Mouse (Mus musculus) left cerebral cortex, adult 11 months (tissue): ENCODE results near the gene Glipr2.

Experiments
- DNase-seq: peaks from one replicate; pipeline ENCODE4 v3.0.0; 2022; ENCODE audit warnings: low spot score

Gene Glipr2

DNA sequence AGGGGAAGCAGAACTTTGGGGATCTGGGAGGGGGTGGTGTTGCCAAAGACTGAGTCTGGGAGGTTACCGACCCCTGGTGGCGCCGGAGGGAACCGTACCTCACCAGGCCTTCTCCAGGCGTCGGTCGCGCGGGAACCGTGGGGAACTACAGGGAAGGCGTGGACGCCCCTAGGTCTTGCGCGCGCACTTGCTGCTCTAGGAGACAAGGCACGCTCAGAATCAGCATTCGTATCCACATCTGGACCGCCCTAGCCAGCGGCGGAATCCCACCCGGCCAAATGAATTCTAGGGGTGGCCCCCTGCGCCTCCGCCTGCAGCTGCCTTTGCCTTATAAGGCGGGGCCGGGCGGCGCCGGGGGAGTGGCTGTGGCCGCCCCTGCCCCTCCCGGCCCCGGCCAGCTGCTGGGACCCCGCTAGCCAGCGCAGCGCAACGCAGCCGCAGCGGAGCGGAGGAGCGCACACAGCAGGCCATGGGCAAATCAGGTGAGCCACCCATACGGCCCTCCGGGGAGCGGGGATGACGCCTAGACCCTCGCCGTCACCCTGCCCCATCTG lies at the start of gene Glipr2:
Gene Glipr2 (plus strand): TSS at position 110 of the 554 bp plus-strand sequence.
- DNase-seq = no peak

DNA sequence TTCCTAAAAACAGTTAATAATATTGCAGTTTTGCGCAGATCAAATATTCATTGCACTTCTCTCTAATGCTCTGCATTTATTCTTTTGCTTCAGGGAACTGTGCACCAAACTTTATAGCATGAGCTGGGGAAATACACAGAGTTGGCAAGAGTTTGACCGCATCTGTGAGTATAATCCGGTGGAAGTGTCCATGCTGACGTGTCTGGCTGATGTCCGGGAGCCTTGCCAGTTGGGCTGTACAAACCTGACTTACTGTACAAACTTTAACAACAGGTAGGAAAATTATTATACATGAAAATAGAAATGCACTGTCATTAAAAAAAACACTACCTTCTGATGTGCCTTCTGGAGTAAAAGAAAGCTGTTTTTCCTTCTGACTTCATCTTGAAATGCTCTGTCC lies 39.0 kb upstream of the Glipr2 start:
- DNase-seq = no peak

DNA sequence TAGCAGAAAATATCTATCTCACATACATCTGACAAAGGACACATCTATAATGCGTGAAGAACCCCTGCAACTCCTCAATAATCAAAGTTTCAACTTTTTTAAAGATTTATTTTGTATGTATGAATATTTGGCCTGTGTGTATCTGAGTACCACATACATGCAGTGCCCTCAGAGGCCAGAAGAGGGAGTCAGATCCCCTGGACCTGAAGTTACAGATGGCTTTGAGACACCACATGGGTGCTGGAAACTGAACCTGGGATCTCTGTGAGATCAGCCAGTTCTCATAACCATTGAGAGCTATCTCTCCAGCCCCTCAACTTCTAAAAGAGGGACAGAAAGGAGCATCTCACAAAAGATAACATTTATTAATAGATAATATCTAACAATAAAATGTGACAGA lies 36.6 kb upstream of the Glipr2 start:
- DNase-seq = no peak

DNA sequence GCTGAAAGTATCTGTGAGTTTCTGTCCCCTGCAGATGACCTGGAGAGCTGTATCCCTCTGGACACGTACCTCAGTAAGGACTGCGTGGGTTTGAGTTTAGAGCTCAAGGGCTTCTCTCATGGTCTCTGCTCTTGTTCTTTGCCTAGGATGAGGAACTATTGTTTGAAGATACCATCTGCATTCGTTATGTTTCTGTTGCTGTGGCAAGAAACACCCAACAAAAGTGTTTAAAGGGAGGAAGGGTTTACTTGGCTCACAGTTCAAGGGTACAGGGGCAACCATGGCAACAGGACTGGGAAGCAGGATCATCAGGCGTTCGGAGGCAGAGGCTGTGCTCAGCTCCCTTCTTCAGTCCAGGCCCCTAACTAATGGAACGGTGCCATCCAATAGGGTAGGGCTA lies 32.1 kb upstream of the Glipr2 start:
- no peak for DNase-seq

DNA sequence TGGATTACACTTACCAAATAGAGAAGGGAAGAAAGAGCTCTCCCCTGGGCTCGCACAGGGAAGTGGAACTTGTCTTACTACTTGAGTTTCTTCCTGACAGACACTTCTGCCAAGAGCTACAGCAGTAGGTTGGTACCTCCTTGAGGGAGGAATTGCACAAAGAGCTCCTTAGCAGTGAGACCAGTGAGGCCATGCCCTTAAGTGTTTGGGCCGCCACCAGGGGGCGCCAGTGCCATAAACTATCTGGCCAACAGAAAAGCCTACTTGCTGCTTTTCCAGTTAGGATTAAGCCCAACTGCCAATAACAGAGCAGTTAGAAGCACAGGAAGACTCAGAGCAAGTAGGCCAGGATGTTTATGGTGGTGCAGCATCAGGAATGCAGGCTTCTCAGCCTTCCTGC lies 31.4 kb upstream of the Glipr2 start:
- DNase-seq = peak; percentile 61

DNA sequence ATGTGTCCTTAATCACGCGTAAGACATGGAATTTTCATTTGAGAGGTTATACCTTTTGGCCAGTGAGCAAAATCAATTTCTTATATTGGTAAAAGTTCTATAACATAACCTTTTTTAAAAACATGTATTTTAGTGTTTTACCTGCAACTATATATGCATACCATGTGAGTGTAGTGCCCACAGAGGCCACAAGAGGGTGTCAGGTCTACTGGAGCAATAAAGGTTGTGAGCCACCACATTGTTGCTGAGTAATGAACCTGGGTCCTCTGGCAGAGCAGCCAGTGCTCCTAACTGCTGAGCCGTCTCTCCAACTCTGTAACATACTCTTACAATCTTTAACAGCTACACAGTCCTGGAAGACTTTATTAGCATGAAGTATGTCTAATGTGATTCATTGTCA lies 29.4 kb upstream of the Glipr2 start:
- no peak for DNase-seq

DNA sequence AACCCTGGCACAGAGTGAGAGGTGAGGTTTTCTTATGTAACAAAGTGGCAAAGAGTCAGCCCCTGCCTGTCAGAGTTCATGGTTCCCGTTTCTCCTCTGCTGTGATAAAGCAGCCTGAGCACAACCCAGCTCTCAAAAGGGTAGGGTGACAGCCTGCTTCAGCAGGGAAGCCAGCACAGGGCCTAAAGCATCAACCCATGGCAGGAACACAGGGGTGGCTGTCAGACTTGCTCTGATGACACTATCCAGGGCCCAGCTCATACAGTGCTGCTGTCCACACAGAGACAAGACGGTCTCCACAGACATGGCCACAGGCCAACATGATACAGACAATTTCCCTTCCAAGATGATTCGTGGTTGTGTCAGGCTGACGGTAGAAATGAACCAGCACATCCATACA lies 25.3 kb upstream of the Glipr2 start:
- DNase-seq = no peak

DNA sequence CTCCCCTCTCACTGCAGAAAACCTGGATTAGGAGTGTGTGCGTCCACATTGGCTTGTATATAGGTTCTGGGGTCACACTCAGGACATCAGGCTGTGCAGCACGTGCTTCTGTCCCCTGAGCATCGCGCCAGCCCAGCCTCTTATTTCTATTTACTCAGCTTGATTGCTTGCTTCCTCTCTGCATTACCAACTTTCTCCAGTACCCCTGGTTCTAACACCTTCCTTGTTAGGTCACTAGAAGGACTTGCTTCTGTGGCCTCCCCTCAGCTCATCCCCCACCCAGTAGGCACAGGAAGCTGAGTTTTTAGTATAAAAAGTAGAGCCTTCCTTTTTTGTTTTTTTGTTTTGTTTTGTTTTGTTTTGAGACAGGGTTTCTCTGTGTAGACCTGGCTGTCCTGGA lies 21.0 kb upstream of the Glipr2 start:
- no peak for DNase-seq

DNA sequence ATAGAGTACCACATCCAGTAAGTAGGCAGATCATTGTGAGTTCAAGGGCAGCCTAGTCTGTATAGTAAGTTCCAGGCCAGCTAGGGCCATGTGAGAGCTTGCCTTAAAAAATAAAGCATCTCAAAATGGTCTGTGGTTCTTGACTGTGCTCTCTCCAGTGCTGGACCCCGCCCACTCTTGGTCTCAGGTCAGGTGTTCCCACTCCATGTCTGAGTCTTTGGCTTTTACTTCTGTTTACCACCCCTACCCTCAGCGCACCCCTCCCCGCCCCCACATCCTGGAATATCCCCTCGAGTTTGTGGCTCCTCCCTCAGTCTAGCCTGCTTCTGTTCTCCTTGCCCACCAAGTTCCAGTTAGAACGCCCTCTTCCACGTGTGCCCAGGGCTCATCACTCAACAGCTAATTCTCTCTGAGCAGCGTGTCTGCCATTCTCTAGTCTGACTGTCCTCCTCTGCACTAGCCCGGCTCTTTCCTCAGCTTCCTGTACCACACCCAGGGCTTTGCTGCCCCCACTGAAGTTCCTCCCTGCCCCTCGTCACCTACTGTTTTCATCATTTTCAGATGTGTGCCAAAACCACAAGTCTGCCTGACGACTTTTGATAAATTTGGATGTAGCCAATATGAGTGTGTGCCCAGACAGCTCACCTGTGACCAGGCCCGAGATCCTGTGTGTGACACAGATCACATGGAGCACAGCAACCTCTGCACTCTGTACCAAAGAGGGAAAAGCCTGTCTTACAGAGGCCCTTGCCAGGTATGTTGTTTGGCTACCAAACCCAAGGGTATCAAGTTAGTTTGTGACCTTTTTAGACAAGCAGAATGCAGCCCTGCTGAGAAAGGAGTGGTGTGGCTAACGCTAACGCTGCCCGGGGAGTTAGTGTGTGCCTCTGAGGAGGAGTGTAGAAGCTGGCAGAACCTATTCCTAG lies 20.2 kb upstream of the Glipr2 start:
- DNase-seq = no peak

DNA sequence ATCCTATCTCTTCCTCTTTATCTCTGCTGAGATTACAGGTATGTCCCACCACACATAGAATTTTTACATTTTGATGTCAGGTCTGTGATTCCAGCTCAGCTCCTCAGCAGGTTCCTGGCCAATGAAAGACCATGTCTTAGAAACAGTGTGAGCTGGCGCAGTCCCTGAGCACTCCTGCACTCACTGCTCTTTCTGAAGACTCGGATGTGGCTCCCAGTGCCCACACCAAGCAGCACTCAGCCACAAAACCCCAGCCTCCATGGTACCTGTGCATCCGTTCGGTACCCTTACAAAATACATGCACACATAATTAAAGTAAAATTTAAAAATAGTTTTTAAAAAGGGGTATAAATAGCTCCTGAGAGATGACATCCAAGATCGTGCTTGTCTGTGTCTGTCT lies 15.9 kb upstream of the Glipr2 start:
- no peak for DNase-seq

DNA sequence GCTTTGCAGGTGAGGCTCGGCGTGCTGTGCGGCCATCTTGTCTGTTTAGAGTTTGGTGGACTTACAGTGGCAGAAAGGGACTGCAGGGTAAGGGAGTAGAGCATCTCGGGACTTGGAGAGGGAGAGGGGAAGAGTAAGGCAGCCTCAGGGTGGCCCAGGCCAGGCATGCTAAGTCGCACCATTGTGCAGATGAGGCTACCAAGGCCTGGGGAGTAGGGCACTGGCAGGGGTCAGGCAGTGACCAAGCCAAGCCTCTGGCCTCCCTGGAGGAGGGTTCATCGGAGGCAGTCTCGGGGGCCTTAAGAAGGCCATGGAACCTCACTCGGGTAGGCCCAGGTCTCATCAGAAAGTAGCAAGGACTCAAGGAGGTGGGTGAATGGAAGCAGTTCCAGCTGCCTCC lies 14.8 kb upstream of the Glipr2 start:
- DNase-seq = no peak

DNA sequence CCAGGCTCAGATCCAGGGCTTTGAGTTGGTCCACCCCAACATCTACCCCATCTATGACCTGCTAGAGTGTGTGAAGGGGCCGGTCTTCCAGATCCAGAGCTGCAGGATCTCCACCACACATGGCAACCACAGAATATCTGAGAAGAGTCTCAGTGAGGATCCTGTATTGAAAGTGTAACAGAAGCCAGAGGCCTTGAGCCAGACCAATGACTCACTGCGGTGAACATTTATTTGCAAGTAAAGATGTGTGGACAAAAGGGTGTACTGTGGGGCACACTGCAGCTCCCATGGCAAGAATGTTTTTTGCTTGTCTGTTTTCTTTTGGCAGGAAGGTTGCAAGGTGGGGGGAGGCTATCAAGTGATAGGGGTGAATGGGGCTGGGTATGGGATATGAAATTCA lies 9.6 kb upstream of the Glipr2 start:
- DNase-seq = no peak

DNA sequence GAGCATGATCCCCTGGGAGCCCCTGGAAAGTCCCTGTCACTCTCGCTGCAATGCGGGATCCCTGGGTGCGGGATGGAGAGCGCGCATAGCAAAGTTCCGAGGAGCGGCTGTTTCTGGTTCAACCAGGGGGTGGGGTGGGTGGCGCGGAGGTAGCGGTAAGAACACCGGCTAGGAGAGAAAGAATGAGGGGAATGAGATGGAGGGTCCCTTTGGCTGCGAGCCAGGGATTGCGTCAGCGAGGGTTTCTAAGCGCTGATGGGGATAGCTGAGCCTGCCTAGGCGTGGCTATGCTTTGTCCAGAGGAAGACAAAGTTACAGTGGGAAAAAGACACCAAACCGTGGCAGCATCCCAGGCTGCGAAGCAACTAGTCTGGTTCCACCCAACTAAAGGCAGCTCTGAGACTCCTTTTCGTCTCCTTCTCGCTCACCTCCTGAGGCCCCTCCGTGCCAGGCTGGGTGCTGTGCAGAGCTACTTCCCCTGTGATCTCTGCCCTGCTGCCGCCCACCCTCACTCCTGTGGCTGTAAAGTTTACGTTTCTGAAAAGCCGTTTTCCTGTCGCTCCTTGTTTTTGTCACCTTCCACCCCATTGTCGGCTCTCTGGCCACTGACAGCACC lies 753 bp downstream of the Glipr2 start:
- DNase-seq = no peak

DNA sequence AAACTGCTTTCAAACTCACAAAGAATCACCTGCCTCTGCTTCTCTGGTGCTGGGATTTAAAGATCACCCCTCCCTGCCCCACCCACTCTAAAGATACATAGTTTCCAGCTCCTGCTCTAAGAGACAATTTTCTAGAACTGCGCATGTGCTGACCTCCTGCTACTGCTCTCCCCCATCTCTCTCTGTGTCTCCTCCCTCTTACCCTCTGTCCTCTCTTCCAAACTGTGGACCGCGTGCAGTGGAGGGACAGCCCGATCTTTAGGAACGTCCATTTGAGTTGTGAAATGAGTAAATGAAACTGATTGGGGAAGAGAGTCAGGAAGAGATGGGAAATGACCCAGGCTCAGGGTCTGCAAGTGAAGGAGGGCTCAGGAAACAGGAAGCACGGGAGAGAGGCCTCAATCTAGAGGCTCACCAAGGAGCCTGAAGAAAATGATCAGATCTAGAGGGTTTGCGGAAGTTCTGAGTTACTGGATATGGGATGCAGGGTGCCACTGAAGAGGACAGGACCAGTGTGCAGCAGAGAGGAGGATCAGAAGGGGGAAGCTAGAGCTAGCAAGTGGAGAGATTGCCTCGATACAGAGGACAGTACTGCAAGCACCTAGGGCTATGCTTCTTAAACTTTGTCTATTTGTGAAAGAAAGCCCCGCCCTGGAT lies 2.5 kb downstream of the Glipr2 start:
- no peak for DNase-seq

DNA sequence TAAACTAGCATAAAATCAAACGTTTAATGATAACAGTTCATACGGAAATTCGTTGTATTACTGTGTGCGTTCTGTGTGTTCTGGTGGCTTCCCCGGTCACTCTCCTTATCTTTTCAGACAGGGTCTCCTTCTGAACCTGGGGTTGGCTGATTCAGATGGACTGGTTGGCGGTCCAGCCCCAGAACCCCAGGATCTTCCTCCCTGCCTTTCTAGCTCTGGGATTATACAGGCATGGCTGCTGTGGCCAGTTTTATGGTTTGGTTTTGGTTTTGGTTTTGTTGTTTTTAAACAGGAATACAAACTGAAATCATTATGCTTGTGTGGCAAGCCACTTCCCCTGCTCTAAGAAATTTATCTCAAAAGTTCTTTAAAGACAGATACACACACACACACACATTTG lies 3.0 kb downstream of the Glipr2 start:
- no peak for DNase-seq

DNA sequence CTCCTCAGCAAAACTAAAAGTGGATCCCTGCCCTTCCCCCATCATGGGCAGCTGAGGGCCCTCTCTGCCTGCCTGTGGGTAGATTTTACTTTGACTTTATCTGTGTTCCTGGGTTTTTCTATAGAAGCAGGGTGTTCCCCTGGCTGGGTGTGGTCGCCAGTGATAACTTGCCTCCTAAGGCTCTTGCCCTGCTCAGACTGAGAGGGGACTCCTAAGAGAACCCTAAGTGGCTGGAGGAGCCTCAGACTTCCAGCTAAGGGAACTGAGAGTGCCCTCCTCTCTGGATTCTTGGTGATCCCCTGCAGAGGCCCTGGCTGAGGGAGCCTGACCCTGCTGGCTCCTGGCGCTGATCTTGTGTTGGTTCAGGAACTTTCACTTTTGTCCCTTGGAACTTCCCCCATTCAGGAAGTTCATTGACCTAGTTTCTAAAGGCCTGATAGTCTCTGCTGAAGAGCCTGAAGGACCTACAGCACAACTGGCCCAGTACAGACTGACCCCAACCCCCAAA lies 7.2 kb downstream of the Glipr2 start:
- DNase-seq = no peak

DNA sequence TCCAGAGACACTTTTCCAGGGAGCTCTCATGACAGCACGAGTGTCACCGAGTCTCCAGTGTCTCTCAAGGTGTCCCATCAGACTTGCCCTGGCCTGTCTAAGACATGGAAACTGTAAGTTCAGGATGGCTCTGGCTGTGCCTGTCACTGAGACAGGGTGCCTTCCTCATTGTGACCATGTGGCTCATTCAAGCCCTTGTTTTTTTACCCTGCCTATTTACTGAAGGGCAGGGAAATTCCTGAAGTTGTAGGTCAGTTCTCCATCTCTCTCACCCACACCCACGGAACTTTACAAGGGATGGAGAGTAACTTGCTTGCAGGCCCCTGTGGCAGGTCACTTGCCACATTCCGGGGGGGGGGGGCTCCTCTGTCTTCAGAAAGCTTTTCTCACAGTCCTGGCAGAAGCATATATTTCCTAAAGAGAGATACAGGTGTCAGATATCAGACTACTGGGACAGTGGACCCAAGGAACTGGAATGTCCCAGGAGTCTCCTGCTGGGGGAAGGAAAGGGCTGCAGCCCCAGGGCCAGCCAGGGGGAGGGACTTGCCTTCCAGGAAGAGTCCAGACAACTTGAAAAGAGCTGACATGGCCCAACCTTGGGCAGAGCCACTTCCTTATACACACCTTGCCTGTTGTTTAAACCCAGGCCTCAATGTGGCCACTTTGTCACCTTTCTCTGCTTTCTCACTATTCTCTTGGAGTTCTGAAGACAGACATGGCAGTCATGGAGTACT lies 7.9 kb downstream of the Glipr2 start:
- DNase-seq = no peak

DNA sequence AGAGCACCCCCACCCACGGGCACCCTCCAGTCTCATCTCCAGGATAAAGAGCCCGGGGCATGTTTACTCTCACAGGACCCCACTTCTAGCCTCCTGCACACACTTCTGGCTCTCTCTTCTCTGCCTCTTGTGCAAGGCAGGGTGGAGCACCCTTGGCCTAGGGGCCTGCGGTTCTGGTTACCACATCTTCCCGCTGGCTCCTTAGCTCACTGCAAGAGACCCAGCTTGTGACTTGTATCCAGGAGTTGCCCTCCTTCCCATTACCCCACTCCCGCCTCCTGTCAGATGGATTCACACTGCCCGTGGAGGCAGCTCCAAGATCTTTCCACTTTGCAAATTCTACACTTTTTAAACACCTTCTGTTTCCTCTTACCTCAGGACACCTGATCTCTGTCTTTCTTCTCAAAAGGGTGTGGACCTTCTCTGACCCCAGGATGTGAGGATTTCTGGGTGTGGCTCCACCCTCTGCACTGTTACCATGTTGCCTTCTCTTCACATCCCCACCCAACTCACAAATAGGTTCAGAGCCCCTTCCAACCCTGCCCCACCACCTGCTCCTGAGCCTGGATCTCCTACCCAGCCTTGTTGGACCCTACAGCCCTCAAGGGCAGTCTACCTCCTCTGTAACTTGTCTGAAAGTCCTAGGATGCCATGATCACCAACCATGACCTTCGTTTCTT lies 8.8 kb downstream of the Glipr2 start:
- no peak for DNase-seq

DNA sequence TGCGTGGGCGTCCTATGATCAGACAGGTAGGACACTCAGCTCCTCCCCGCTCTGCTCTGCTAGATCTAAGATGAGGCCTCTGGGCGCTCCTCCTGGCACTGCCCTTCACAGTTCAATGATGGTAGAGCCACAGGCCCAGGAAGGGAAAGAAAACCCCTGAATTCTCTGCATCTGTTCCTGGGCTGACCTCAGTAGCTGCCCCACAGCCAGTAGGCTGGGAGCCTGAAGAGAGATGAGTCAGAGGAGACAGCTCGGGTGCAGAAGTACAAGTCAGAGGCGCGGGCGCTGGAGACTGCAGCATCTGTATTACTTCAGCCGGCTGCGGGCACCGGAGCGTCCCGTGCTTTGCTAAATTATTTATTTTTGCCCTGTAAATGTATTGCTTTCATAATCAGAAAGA lies 11.4 kb downstream of the Glipr2 start:
- DNase-seq = peak; percentile 35

DNA sequence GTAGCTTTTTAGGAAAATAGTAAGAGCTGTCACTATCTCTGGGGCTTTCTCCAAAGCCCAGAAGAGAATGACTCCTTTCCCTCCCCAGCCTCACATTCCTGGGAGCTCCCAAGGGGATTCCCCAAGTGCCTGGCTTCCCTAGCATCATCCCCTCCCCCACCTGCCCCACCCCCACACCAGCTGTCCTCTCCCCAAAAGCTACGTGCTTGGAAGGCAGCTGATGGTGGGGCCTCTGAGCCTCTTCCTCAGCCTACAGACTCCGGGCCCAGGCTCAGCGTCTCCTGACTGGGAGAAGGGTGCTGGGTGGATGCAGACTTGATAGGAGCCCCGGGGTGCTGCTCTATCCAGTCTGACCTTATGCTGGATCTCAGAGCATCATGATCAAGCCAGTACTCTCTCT lies 12.2 kb downstream of the Glipr2 start:
- no peak for DNase-seq
